Mouse (Mus musculus) brain, embryonic 14.5 days (tissue): Measurements from ENCODE around the gene Phlda2.

Experiments
- CTCF ChIP-seq: fragments of 200-500 bp; IDR thresholded peaks from 2 replicates; pipeline ENCODE4 v1.5.1; 2012; ENCODE audit warnings: inconsistent platforms, mild to moderate bottlenecking, moderate library complexity, borderline replicate concordance; ENCODE audit not compliant: insufficient read depth, insufficient read length; ENCODE audit errors: extremely low read depth
- POLR2A ChIP-seq: fragments of 200-500 bp; IDR thresholded peaks from 2 replicates; pipeline ENCODE4 v1.6.1; 2012; ENCODE audit warnings: mild to moderate bottlenecking, inconsistent platforms, borderline replicate concordance; ENCODE audit not compliant: poor library complexity, insufficient read depth, insufficient read length, severe bottlenecking; ENCODE audit errors: extremely low read depth

GRCm38 (mm10) chr7:143505411-143505810 is 2.5 kb upstream of the Phlda2 start:
- TF ChIP-seq POLR2A, result no peak
- no peak for TF ChIP-seq CTCF
